Mouse (Mus musculus): ENCODE results near the gene Pomgnt1.

GRCm38 (mm10) chr4:116162142-116162541 is 38.5 kb downstream of the Pomgnt1 start:
- no peak for TF ChIP-seq POLR2A (IDR thresholded peaks at IDR 0.05; ENCODE audit: low read depth, low read length)
- no peak for TF ChIP-seq CTCF (IDR thresholded peaks at IDR 0.05; ENCODE audit: borderline replicate concordance, insufficient read depth, low read length)

All from embryonic fibroblast, embryonic 13.5 days (primary cell).